8 mouse cellular contexts compared by ENCODE assay signal in genomic region chrX:167212707-167213106, GRCm38 (mm10). TPM values are rescaled to one million over a fixed set of nuclear protein-coding genes. Genes with fewer than 3 reads are reported as not detected.
DNase-seq lines count a peak whose midpoint lies in the region; ATAC-seq and TF ChIP-seq lines count a peak whose summit lies in the region.

No protein-coding gene starts in this region.

- H3K9ac ChIP-seq in kidney, embryonic 14.5 days (ENCODE audit: low read depth, low read length), result no peak overlapping the region
- H3K9ac ChIP-seq in intestine, postnatal 0 days (ENCODE audit: low read depth, low read length), result no peak overlapping the region
- no peak overlapping the region for H3K9ac ChIP-seq in midbrain, embryonic 14.5 days (replicated peaks; ENCODE audit: low read length)

- WGBS in kidney, embryonic 14.5 days, result 32% methylated on average over 8 of the region's 8 CpGs
- 33% methylated on average over 8 of the region's 8 CpGs for WGBS in intestine, postnatal 0 days
- 20% methylated on average over 8 of the region's 8 CpGs for WGBS in midbrain, embryonic 14.5 days

- H3K9me3 ChIP-seq in kidney, embryonic 14.5 days (ENCODE audit: control insufficient read depth, low read length), result no peaks in the 10 kb centered on the region
- H3K9me3 ChIP-seq in intestine, postnatal 0 days (ENCODE audit: control insufficient read depth), result no peaks in the 10 kb centered on the region
- H3K9me3 ChIP-seq in midbrain, embryonic 14.5 days (ENCODE audit: control insufficient read depth, low read length), result no peaks in the 10 kb centered on the region

- peak; percentile 63 for TF ChIP-seq CTCF in intestine, postnatal 0 days (IDR thresholded peaks at IDR 0.05; ENCODE audit: low read depth)

- DNase-seq in kidney, adult 11 months, result peak; percentile 19
- DNase-seq in T-cell, adult 2 months (ENCODE audit: low spot score), result peak; percentile 47
- peak; percentile 39 for DNase-seq in gastrocnemius, postnatal 14 days
- DNase-seq in midbrain, embryonic 14.5 days, result peak; percentile 64
- DNase-seq in cerebellum, adult 8-10 months, result no peak
- DNase-seq in cerebellum, postnatal 36 days, result no peak

- 0 out of 2 replicates have a peak, but pooled peaks cover 3% of the 10 kb centered on the region for H3K27me3 ChIP-seq in kidney, embryonic 14.5 days (ENCODE audit: control insufficient read depth, insufficient read depth, low read length)
- no peaks in the 10 kb centered on the region for H3K27me3 ChIP-seq in intestine, postnatal 0 days (replicated peaks; ENCODE audit: control insufficient read depth, insufficient read depth, low read length)
- H3K27me3 ChIP-seq in midbrain, embryonic 14.5 days (ENCODE audit: control insufficient read depth, insufficient read depth, low read length), result no peaks in the 10 kb centered on the region

- intact Hi-C loops in gastrocnemius, postnatal 14 days (cut with DNase I; ENCODE audit: low total_unique reads), result no loop called here

- no peak overlapping the region for H3K4me2 ChIP-seq in kidney, embryonic 14.5 days (replicated peaks; ENCODE audit: low read depth, low read length)
- H3K4me2 ChIP-seq in intestine, postnatal 0 days (replicated peaks; ENCODE audit: low read depth), result no peak overlapping the region
- H3K4me2 ChIP-seq in midbrain, embryonic 14.5 days (ENCODE audit: low read length), result peak overlapping the region; percentile 19; the same call in 1 of the 2 replicates

- no peak for ATAC-seq in kidney, embryonic 14.5 days (ENCODE audit: low FRiP score, low TSS enrichment)
- ATAC-seq in intestine, postnatal 0 days, result no peak
- ATAC-seq in midbrain, embryonic 14.5 days (ENCODE audit: low FRiP score, low TSS enrichment), result no peak

- no peak overlapping the region for H3K27ac ChIP-seq in kidney, embryonic 14.5 days (ENCODE audit: low read depth, low read length)
- no peak overlapping the region for H3K27ac ChIP-seq in intestine, postnatal 0 days (ENCODE audit: low read depth, low read length)
- H3K27ac ChIP-seq in midbrain, embryonic 14.5 days (replicated peaks; ENCODE audit: low read depth, low read length), result 0 out of 2 replicates have a peak overlapping the region, but pooled peaks have one; percentile 22

- H3K4me3 ChIP-seq in kidney, embryonic 14.5 days (ENCODE audit: low read length), result no peak overlapping the region
- no peak overlapping the region for H3K4me3 ChIP-seq in intestine, postnatal 0 days (ENCODE audit: low read depth, low read length)
- no peak overlapping the region for H3K4me3 ChIP-seq in midbrain, embryonic 14.5 days (replicated peaks; ENCODE audit: low read depth, low read length)

- H3K36me3 ChIP-seq in kidney, embryonic 14.5 days (ENCODE audit: control insufficient read depth, insufficient read depth, low read length), result no peaks in the 10 kb centered on the region
- H3K36me3 ChIP-seq in intestine, postnatal 0 days (ENCODE audit: control insufficient read depth, insufficient read depth), result no peaks in the 10 kb centered on the region
- H3K36me3 ChIP-seq in midbrain, embryonic 14.5 days (ENCODE audit: control insufficient read depth, insufficient read depth, low read length), result no peaks in the 10 kb centered on the region

- H3K4me1 ChIP-seq in kidney, embryonic 14.5 days (ENCODE audit: control insufficient read depth, insufficient read depth, low read length), result no peaks in the 10 kb centered on the region
- no peaks in the 10 kb centered on the region for H3K4me1 ChIP-seq in intestine, postnatal 0 days (replicated peaks; ENCODE audit: control insufficient read depth, insufficient read depth, low read length)
- no peaks in the 10 kb centered on the region for H3K4me1 ChIP-seq in midbrain, embryonic 14.5 days (ENCODE audit: control insufficient read depth, insufficient read depth, low read length)

RNA-seq across cellular contexts. Expression of gene Tmsb4x, which starts 3.6 kb away (rescaled TPM):
- 2,072 and 3,120 TPM in 2 replicates for polyA plus RNA-seq in kidney, embryonic 14.5 days (2014; fragmentation: Nextera tagmentation; extraction: Ambion mirVana)
- total RNA-seq in gastrocnemius, postnatal 14 days (2021), result 100 to 1,000 TPM; 342 to 412 TPM
- polyA plus RNA-seq in intestine, postnatal 0 days (2015; fragmentation: Nextera tagmentation; extraction: Ambion mirVana), result 4,093 and 4,486 TPM in 2 replicates
- 5,114 and 5,358 TPM in 2 replicates for polyA plus RNA-seq in midbrain, embryonic 14.5 days (2014; fragmentation: Nextera tagmentation; extraction: Ambion mirVana)

RNA-seq across cellular contexts. Expression of gene Tlr8, which starts 51.4 kb away (rescaled TPM):
- polyA plus RNA-seq in kidney, embryonic 14.5 days (2014; fragmentation: Nextera tagmentation; extraction: Ambion mirVana), result 0.10 and 0.12 TPM in 2 replicates
- under 1 TPM; 0.45 to 0.95 TPM for total RNA-seq in gastrocnemius, postnatal 14 days (2021)
- 0.14 and 0.34 TPM in 2 replicates for polyA plus RNA-seq in intestine, postnatal 0 days (2015; fragmentation: Nextera tagmentation; extraction: Ambion mirVana)
- polyA plus RNA-seq in midbrain, embryonic 14.5 days (2014; fragmentation: Nextera tagmentation; extraction: Ambion mirVana), result 0.07 TPM in 1 of 2 replicates, not detected in the other

Comparison
In these comparisons a context has a peak if more than half of its experiments do, and no peak if none do; other contexts are left out.
1. DNase-seq: peak in kidney, adult 11 months (single experiment), T-cell, adult 2 months (single experiment), gastrocnemius, postnatal 14 days (single experiment) and midbrain, embryonic 14.5 days (single experiment); none in cerebellum, adult 8-10 months (single experiment) and cerebellum, postnatal 36 days (0 of 2).